Comparison of ENCODE assay signal across 9 mouse cellular contexts in the genomic region with DNA sequence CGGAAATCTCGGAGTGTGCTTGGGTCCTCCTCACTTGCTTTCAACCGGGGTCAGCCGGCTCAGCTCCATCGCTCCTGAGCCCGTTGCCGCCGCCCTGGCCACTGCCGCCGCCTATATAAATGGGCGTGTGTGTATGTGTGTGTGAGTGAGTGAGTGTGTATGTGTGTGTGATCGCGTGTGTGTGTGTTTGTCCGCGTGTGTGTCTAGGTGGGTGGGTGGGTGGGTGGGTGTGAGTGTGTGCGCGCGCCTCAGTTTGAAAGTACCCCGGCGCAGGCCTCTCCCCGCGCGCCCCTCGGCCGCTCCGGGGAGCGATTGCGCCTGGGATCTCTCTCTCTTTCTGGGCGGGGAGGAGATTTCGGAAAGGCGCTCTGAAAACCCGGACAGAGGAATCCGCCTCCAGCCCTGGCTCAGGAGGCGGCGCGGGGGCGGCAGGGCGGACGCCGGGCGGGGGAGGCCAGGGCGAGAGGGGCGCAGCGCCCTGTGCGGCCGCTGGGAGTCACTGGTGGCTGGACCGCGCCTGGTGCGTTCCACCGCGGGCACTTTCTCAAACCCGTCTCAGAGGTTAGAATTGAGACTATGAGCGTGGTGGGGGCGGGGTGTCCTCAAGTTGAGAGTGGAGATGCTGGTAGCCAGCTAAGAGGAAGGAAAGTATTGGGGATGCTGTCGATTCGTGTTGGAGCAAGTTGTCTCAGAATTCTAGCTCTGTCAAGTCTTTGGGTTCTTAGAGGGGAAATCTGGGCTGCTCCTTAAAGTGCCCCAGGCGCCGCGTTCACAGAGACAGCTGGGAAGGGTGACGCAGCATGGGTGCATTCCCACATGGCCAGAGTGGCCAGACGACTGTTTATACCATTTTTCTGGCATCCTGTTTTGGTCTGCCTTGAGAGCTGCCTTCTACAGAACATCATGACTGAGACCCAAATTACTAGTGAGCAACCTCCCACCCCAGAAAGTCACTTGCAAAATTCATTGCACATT. TPM values are rescaled to one million over a fixed set of nuclear protein-coding genes. Genes with fewer than 3 reads are reported as not detected.
DNase-seq lines count a peak whose midpoint lies in the region; ATAC-seq and TF ChIP-seq lines count a peak whose summit lies in the region.
"Had no signal": no experiment of that assay in that cellular context is flagged by ENCODE, and none has a peak within 500 bp of the region (broad histone marks: within the 10 kb centered on the region; RNA-seq: fewer than 3 reads in every experiment).

A gene (minus strand): TSS at position 94 of the 975 bp plus-strand sequence.

- H3K9ac ChIP-seq in embryonic facial prominence, embryonic 11.5 days (replicated peaks; ENCODE audit: low read length), result peak within 1 kb of the TSS; percentile 67
- H3K9ac ChIP-seq in heart, adult 2 months (ENCODE audit: low read depth, low read length), result peak within 1 kb of the TSS; percentile 72
- H3K9ac ChIP-seq in limb, embryonic 13.5 days, result peak within 1 kb of the TSS; percentile 78
- H3K9ac ChIP-seq in midbrain, embryonic 14.5 days (replicated peaks; ENCODE audit: low read length), result peak within 1 kb of the TSS; percentile 67
- H3K9ac ChIP-seq in stomach, embryonic 14.5 days (replicated peaks; ENCODE audit: low read depth, low read length), result peak within 1 kb of the TSS; percentile 52

- DNase-seq in thymus, postnatal 4 days, result peak; percentile 22
- DNase-seq in thymus, adult 18-20 months, result no peak
- peak; percentile 82 for DNase-seq in embryonic facial prominence, embryonic 11.5 days (ENCODE audit: low spot score)
- peak; percentile 77 to 79 for DNase-seq in heart, adult 2 months
- peak; percentile 76 for DNase-seq in kidney, adult 18-20 months
- peak; percentile 84 for DNase-seq in midbrain, embryonic 14.5 days

- TF ChIP-seq EP300 in heart, adult 2 months (IDR thresholded peaks at IDR 0.05; ENCODE audit: insufficient read depth, low read depth, low read length), result no peak

- no peaks in the 10 kb centered on the region for H3K9me3 ChIP-seq in embryonic facial prominence, embryonic 11.5 days (replicated peaks; ENCODE audit: control insufficient read depth, low read length)
- no peaks in the 10 kb centered on the region for H3K9me3 ChIP-seq in limb, embryonic 13.5 days
- H3K9me3 ChIP-seq in midbrain, embryonic 14.5 days (ENCODE audit: control insufficient read depth, low read length), result no peaks in the 10 kb centered on the region
- no peaks in the 10 kb centered on the region for H3K9me3 ChIP-seq in stomach, embryonic 14.5 days (ENCODE audit: control insufficient read depth, low read depth, low read length)

- ATAC-seq in embryonic facial prominence, embryonic 11.5 days (replicated peaks; ENCODE audit: insufficient number of reproducible peaks, low FRiP score, low TSS enrichment, low read depth), result peak; percentile 81
- ATAC-seq in limb, embryonic 13.5 days (ENCODE audit: low FRiP score, low read depth), result peak; percentile 85
- ATAC-seq in midbrain, embryonic 14.5 days (ENCODE audit: low FRiP score, low TSS enrichment), result peak; percentile 89
- ATAC-seq in stomach, embryonic 14.5 days (ENCODE audit: insufficient number of reproducible peaks, insufficient read depth, low FRiP score, low read depth), result peak; percentile 81; the same call in 1 of the 2 replicates

- peak within 1 kb of the TSS; percentile 55 for H3K4me3 ChIP-seq in embryonic facial prominence, embryonic 11.5 days (ENCODE audit: low read depth, low read length)
- peak within 1 kb of the TSS; percentile 55 for H3K4me3 ChIP-seq in heart, adult 2 months
- H3K4me3 ChIP-seq in limb, embryonic 13.5 days, result peak within 1 kb of the TSS; percentile 60
- H3K4me3 ChIP-seq in midbrain, embryonic 14.5 days (replicated peaks; ENCODE audit: low read depth, low read length), result peak within 1 kb of the TSS; percentile 57
- H3K4me3 ChIP-seq in stomach, embryonic 14.5 days (ENCODE audit: low read depth, low read length), result peak within 1 kb of the TSS; percentile 51

- WGBS in embryonic facial prominence, embryonic 11.5 days, result 18% methylated on average over 48 of the region's 61 CpGs
- 22% methylated on average over 54 of the region's 61 CpGs for WGBS in heart, adult 2 months
- 15% methylated on average over 48 of the region's 61 CpGs for WGBS in limb, embryonic 13.5 days
- 26% methylated on average over 61 of the region's 61 CpGs for WGBS in midbrain, embryonic 14.5 days
- WGBS in stomach, embryonic 14.5 days, result 12% methylated on average over 59 of the region's 61 CpGs

- H3K79me2 ChIP-seq in heart, adult 2 months (replicated peaks; ENCODE audit: control insufficient read depth, insufficient read depth, low read length), result no peaks in the 10 kb centered on the region

- peak; percentile 76 for TF ChIP-seq CTCF in heart, adult 2 months (IDR thresholded peaks at IDR 0.05)

- no peak for TF ChIP-seq POLR2A in heart, adult 2 months (IDR thresholded peaks at IDR 0.05; ENCODE audit: insufficient read depth, low read depth, low read length)

- H3K27me3 ChIP-seq in embryonic facial prominence, embryonic 11.5 days (ENCODE audit: control insufficient read depth, insufficient read depth, low read length), result no peaks in the 10 kb centered on the region
- no peaks in the 10 kb centered on the region for H3K27me3 ChIP-seq in heart, adult 2 months (ENCODE audit: control insufficient read depth, insufficient read depth, low read length)
- peaks cover 59% of the 10 kb centered on the region for H3K27me3 ChIP-seq in limb, embryonic 13.5 days
- H3K27me3 ChIP-seq in midbrain, embryonic 14.5 days (ENCODE audit: control insufficient read depth, insufficient read depth, low read length), result 0 out of 2 replicates have a peak, but pooled peaks cover 4% of the 10 kb centered on the region
- H3K27me3 ChIP-seq in stomach, embryonic 14.5 days (ENCODE audit: control insufficient read depth, insufficient read depth, low read length), result no peaks in the 10 kb centered on the region

- H3K27ac ChIP-seq in embryonic facial prominence, embryonic 11.5 days (replicated peaks; ENCODE audit: low read depth, low read length), result no peak within 1 kb of the TSS
- no peak within 1 kb of the TSS; the same call in 1 of the 2 replicates for H3K27ac ChIP-seq in heart, adult 2 months
- peak within 1 kb of the TSS; percentile 61; the same call in 1 of the 2 replicates for H3K27ac ChIP-seq in limb, embryonic 13.5 days
- peak within 1 kb of the TSS; percentile 74 for H3K27ac ChIP-seq in midbrain, embryonic 14.5 days (replicated peaks; ENCODE audit: low read depth, low read length)
- H3K27ac ChIP-seq in stomach, embryonic 14.5 days (ENCODE audit: low read length), result peak within 1 kb of the TSS; percentile 44; the same call in 1 of the 2 replicates

- H3K4me1 ChIP-seq in embryonic facial prominence, embryonic 11.5 days (ENCODE audit: control insufficient read depth, insufficient read depth, low read length), result no peaks in the 10 kb centered on the region
- H3K4me1 ChIP-seq in heart, adult 2 months (ENCODE audit: control insufficient read depth, insufficient read depth, low read length), result peaks cover 1% of the 10 kb centered on the region; the same call in 1 of the 2 replicates
- peaks cover 9% of the 10 kb centered on the region for H3K4me1 ChIP-seq in limb, embryonic 13.5 days
- 0 out of 2 replicates have a peak, but pooled peaks cover 7% of the 10 kb centered on the region for H3K4me1 ChIP-seq in midbrain, embryonic 14.5 days (ENCODE audit: control insufficient read depth, insufficient read depth, low read length)
- H3K4me1 ChIP-seq in stomach, embryonic 14.5 days (ENCODE audit: control insufficient read depth, insufficient read depth, low read length), result no peaks in the 10 kb centered on the region

- H3K36me3 ChIP-seq in embryonic facial prominence, embryonic 11.5 days (replicated peaks; ENCODE audit: control insufficient read depth, insufficient read depth, low read depth, low read length), result no peaks in the 10 kb centered on the region
- H3K36me3 ChIP-seq in heart, adult 2 months (ENCODE audit: control insufficient read depth, insufficient read depth, low read length), result no peaks in the 10 kb centered on the region
- no peaks in the 10 kb centered on the region for H3K36me3 ChIP-seq in limb, embryonic 13.5 days
- H3K36me3 ChIP-seq in midbrain, embryonic 14.5 days (ENCODE audit: control insufficient read depth, insufficient read depth, low read length), result no peaks in the 10 kb centered on the region
- H3K36me3 ChIP-seq in stomach, embryonic 14.5 days (ENCODE audit: control insufficient read depth, insufficient read depth, low read length), result no peaks in the 10 kb centered on the region

- intact Hi-C loops in heart, adult 2 months (cut with DNase I), result loop anchor here (1.0 to 10.0 kb wide), 5 partner anchors 53 to 185 kb away; no protein-coding TSS in a partner anchor

- peak within 1 kb of the TSS; percentile 75 for H3K4me2 ChIP-seq in embryonic facial prominence, embryonic 11.5 days (ENCODE audit: low read depth, low read length)
- H3K4me2 ChIP-seq in limb, embryonic 13.5 days (replicated peaks), result peak within 1 kb of the TSS; percentile 73
- H3K4me2 ChIP-seq in midbrain, embryonic 14.5 days (ENCODE audit: low read length), result peak within 1 kb of the TSS; percentile 70
- H3K4me2 ChIP-seq in stomach, embryonic 14.5 days (replicated peaks; ENCODE audit: low read depth, low read length), result peak within 1 kb of the TSS; percentile 59

RNA-seq across cellular contexts. Expression of the gene that starts here (rescaled TPM):
- 3.3 and 3.6 TPM in 2 replicates for polyA plus RNA-seq in embryonic facial prominence, embryonic 11.5 days (2014; fragmentation: Nextera tagmentation; extraction: Ambion mirVana)
- under 1 TPM; 0.37 to 0.55 TPM for total RNA-seq in heart, adult 2 months (2021)
- polyA plus RNA-seq in heart, adult 2 months (2012; rRNA removed), result 0.16 and 0.23 TPM in 2 replicates
- polyA plus RNA-seq in limb, embryonic 13.5 days (2015; fragmentation: Nextera tagmentation; extraction: Ambion mirVana), result 3.0 and 3.1 TPM in 2 replicates
- 3.7 and 3.8 TPM in 2 replicates for polyA plus RNA-seq in midbrain, embryonic 14.5 days (2014; fragmentation: Nextera tagmentation; extraction: Ambion mirVana)
- polyA plus RNA-seq in stomach, embryonic 14.5 days (2014; fragmentation: Nextera tagmentation; extraction: Ambion mirVana), result 3.4 and 3.6 TPM in 2 replicates
- total RNA-seq: neutrophil, adult 5-6 weeks had no signal

Comparison
In these comparisons a context has a peak if more than half of its experiments do, and no peak if none do; other contexts are left out.
1. DNase-seq: peak in thymus, postnatal 4 days (single experiment), embryonic facial prominence, embryonic 11.5 days (single experiment), kidney, adult 18-20 months (single experiment) and midbrain, embryonic 14.5 days (single experiment); none in thymus, adult 18-20 months (0 of 2).
2. Peak in DNase-seq, H3K4me3 ChIP-seq and H3K9ac ChIP-seq in heart, adult 2 months; RNA of the gene not detected or under 1 TPM.
3. H3K27ac ChIP-seq: peak in limb, embryonic 13.5 days (single experiment), midbrain, embryonic 14.5 days (single experiment) and stomach, embryonic 14.5 days (single experiment); none in embryonic facial prominence, embryonic 11.5 days (single experiment) and heart, adult 2 months (single experiment).
4. Peak in every context shown above with its lines, with median percentiles within 50 percentile points of each other: ATAC-seq, H3K4me2 ChIP-seq, H3K4me3 ChIP-seq and H3K9ac ChIP-seq.